Mouse (Mus musculus): ENCODE results near the gene Igfbp2. TPM values are rescaled to one million over a fixed set of nuclear protein-coding genes. Genes with fewer than 3 reads are reported as not detected.

Igfbp2 gene
- polyA plus RNA-seq, 1 experiment from 2014 or later, result 8.7 TPM

GRCm38 (mm10) chr1:72815616-72816015 lies 8.7 kb upstream of the Igfbp2 start:
- Histone ChIP-seq H3K4me3 (replicated peaks) (no peak overlapping the region), H3K4me1 (replicated peaks) (no peaks in the 10 kb centered on the region), H3K27ac (replicated peaks) (no peak overlapping the region), H3K9ac (no peak overlapping the region), H3K4me2 (no peak overlapping the region), H3K36me3 (replicated peaks) (no peaks in the 10 kb centered on the region), H3K27me3 (no peaks in the 10 kb centered on the region), H3K9me3 (replicated peaks) (no peaks in the 10 kb centered on the region)
- 37% methylated on average over 3 of the region's 3 CpGs for WGBS (ENCODE audit: insufficient replicate concordance)
- no peak for ATAC-seq (ENCODE audit: insufficient read depth)

GRCm38 (mm10) chr1:72819995-72820394 lies 4.3 kb upstream of the Igfbp2 start:
- WGBS (ENCODE audit: insufficient replicate concordance), result 56% methylated on average over 6 of the region's 6 CpGs
- H3K36me3 ChIP-seq (replicated peaks), result no peaks in the 10 kb centered on the region
- no peak overlapping the region for H3K4me3 ChIP-seq (replicated peaks)
- no peak overlapping the region for H3K4me2 ChIP-seq
- no peaks in the 10 kb centered on the region for H3K4me1 ChIP-seq (replicated peaks)
- H3K27ac ChIP-seq (replicated peaks), result no peak overlapping the region
- peaks cover 37% of the 10 kb centered on the region for H3K27me3 ChIP-seq
- H3K9me3 ChIP-seq (replicated peaks), result no peaks in the 10 kb centered on the region
- ATAC-seq (ENCODE audit: insufficient read depth), result no peak
- no peak overlapping the region for H3K9ac ChIP-seq

DNA sequence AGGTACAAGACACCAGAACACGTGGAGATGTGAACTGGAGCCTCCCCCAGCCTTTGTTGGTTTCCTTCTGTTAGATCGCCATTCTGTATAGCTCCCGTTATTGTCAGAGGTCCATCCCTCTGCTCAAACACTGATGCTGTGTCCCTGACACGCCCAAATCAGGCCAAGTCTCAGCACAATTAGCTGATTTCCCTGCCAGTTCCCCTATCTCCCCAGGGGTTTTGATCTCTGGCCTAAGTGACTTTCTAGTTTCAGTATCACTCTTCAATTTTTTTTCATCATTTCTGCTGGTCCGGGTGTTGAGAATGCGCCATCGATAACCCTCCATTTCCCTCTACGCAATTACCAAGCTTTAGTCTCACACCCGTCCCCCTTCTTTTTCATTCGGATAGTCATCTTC lies 1.4 kb upstream of the Igfbp2 start:
- 60% methylated on average over 10 of the region's 10 CpGs for WGBS (ENCODE audit: insufficient replicate concordance)
- Histone ChIP-seq H3K9me3 (replicated peaks) (no peaks in the 10 kb centered on the region), H3K4me3 (replicated peaks) (no peak overlapping the region), H3K4me2 (no peak overlapping the region), H3K27ac (replicated peaks) (no peak overlapping the region), H3K4me1 (replicated peaks) (no peaks in the 10 kb centered on the region), H3K36me3 (replicated peaks) (no peaks in the 10 kb centered on the region), H3K27me3 (peaks cover 66% of the 10 kb centered on the region), H3K9ac (no peak overlapping the region)
- no peak for ATAC-seq (ENCODE audit: insufficient read depth)

GRCm38 (mm10) chr1:72824707-72825101 lies 401 bp downstream of the Igfbp2 start:
- WGBS (ENCODE audit: insufficient replicate concordance), result under 1% methylated on average over 37 of the region's 37 CpGs
- no peak overlapping the region for H3K9ac ChIP-seq
- no peaks in the 10 kb centered on the region for H3K4me1 ChIP-seq (replicated peaks)
- peak overlapping the region; percentile 69 for H3K4me2 ChIP-seq
- H3K4me3 ChIP-seq (replicated peaks), result peak overlapping the region; percentile 44
- no peak for ATAC-seq (ENCODE audit: insufficient read depth)
- H3K27ac ChIP-seq (replicated peaks), result no peak overlapping the region
- peaks cover 68% of the 10 kb centered on the region for H3K27me3 ChIP-seq
- H3K36me3 ChIP-seq (replicated peaks), result no peaks in the 10 kb centered on the region
- no peaks in the 10 kb centered on the region for H3K9me3 ChIP-seq (replicated peaks)

DNA sequence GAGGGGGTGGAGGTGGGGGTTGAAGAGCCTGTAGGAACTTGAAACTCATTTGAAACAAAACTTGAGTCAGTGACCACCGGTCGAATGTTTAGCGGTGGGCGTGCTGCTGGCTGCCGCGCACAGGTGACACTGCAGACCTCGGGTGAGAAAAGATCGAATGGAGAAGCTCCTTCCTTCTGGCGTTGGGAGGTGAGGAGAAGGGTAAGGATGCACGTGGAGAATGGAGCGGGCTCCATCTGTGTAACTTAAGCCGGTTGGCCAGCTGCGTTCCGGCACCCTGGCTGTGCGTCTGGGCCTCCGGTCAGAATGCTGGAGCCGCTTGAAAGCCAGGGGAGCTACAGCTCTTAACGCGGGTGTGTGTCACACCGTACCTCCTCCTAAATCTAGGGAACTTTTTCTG lies 983 bp downstream of the Igfbp2 start:
- ATAC-seq (ENCODE audit: insufficient read depth), result no peak
- Histone ChIP-seq H3K4me3 (replicated peaks) (peak overlapping the region; percentile 44), H3K27me3 (peaks cover 68% of the 10 kb centered on the region), H3K9me3 (replicated peaks) (no peaks in the 10 kb centered on the region), H3K4me1 (replicated peaks) (no peaks in the 10 kb centered on the region), H3K27ac (replicated peaks) (no peak overlapping the region), H3K4me2 (peak overlapping the region; percentile 69), H3K9ac (no peak overlapping the region), H3K36me3 (replicated peaks) (no peaks in the 10 kb centered on the region)
- WGBS (ENCODE audit: insufficient replicate concordance), result 1% methylated on average over 20 of the region's 20 CpGs

- Histone ChIP-seq H3K4me2 (no peak overlapping the region), H3K27me3 (peaks cover 68% of the 10 kb centered on the region), H3K4me3 (replicated peaks) (no peak overlapping the region), H3K4me1 (replicated peaks) (no peaks in the 10 kb centered on the region), H3K27ac (replicated peaks) (no peak overlapping the region), H3K9me3 (replicated peaks) (no peaks in the 10 kb centered on the region), H3K36me3 (replicated peaks) (no peaks in the 10 kb centered on the region), H3K9ac (no peak overlapping the region)
- WGBS (ENCODE audit: insufficient replicate concordance), result 17% methylated on average over 4 of the region's 4 CpGs
- no peak for ATAC-seq (ENCODE audit: insufficient read depth)
Measured at GRCm38 (mm10) chr1:72825921-72826320, 1.6 kb downstream of the Igfbp2 start.

DNA sequence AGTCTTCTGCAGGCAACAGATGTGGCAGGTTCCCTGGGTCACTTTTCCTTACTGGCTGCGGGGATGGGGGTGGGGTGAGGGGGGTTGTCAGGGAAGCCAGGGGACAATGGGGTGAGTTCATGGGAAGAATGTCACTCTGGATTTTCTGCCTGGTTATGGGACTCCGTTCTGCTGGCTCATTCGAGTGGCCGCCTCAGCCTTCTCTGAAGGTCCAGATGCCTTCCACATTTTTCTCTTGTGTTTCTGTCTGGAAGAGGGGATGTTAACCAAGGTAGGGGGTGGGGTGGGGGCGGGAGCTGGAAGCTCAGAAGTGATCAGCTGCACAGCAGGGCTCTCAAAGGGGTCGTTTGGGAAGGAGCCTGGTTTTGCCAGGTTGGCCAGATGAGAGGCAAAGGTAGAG lies 2.1 kb downstream of the Igfbp2 start:
- H3K9me3 ChIP-seq (replicated peaks), result no peaks in the 10 kb centered on the region
- WGBS (ENCODE audit: insufficient replicate concordance), result 8% methylated on average over 6 of the region's 6 CpGs
- ATAC-seq (ENCODE audit: insufficient read depth), result no peak
- no peak overlapping the region for H3K9ac ChIP-seq
- no peaks in the 10 kb centered on the region for H3K36me3 ChIP-seq (replicated peaks)
- no peak overlapping the region for H3K27ac ChIP-seq (replicated peaks)
- H3K27me3 ChIP-seq, result peaks cover 63% of the 10 kb centered on the region
- no peak overlapping the region for H3K4me3 ChIP-seq (replicated peaks)
- no peaks in the 10 kb centered on the region for H3K4me1 ChIP-seq (replicated peaks)
- no peak overlapping the region for H3K4me2 ChIP-seq

- no peaks in the 10 kb centered on the region for H3K4me1 ChIP-seq (replicated peaks)
- H3K36me3 ChIP-seq (replicated peaks), result no peaks in the 10 kb centered on the region
- ATAC-seq (ENCODE audit: insufficient read depth), result no peak
- H3K27ac ChIP-seq (replicated peaks), result no peak overlapping the region
- no peak overlapping the region for H3K9ac ChIP-seq
- no peak overlapping the region for H3K4me3 ChIP-seq (replicated peaks)
- no peak overlapping the region for H3K4me2 ChIP-seq
- no peaks in the 10 kb centered on the region for H3K9me3 ChIP-seq (replicated peaks)
- 14% methylated on average over 7 of the region's 7 CpGs for WGBS (ENCODE audit: insufficient replicate concordance)
- peaks cover 62% of the 10 kb centered on the region for H3K27me3 ChIP-seq
Measured at GRCm38 (mm10) chr1:72826931-72827330, 2.6 kb downstream of the Igfbp2 start.

GRCm38 (mm10) chr1:72827411-72828315 lies 3.4 kb downstream of the Igfbp2 start:
- Histone ChIP-seq H3K27me3 (peaks cover 55% of the 10 kb centered on the region), H3K9ac (no peak overlapping the region), H3K4me1 (replicated peaks) (no peaks in the 10 kb centered on the region), H3K27ac (replicated peaks) (no peak overlapping the region), H3K36me3 (replicated peaks) (no peaks in the 10 kb centered on the region), H3K9me3 (replicated peaks) (no peaks in the 10 kb centered on the region), H3K4me2 (no peak overlapping the region), H3K4me3 (replicated peaks) (no peak overlapping the region)
- ATAC-seq (ENCODE audit: insufficient read depth), result no peak
- WGBS (ENCODE audit: insufficient replicate concordance), result 28% methylated on average over 12 of the region's 12 CpGs

GRCm38 (mm10) chr1:72828843-72829242 lies 4.5 kb downstream of the Igfbp2 start:
- Histone ChIP-seq H3K9ac (no peak overlapping the region), H3K4me3 (replicated peaks) (no peak overlapping the region), H3K4me2 (no peak overlapping the region), H3K27me3 (peaks cover 43% of the 10 kb centered on the region), H3K4me1 (replicated peaks) (no peaks in the 10 kb centered on the region), H3K27ac (replicated peaks) (no peak overlapping the region), H3K36me3 (replicated peaks) (no peaks in the 10 kb centered on the region), H3K9me3 (replicated peaks) (no peaks in the 10 kb centered on the region)
- WGBS (ENCODE audit: insufficient replicate concordance), result 57% methylated on average over 5 of the region's 5 CpGs
- ATAC-seq (ENCODE audit: insufficient read depth), result no peak

- no peak for ATAC-seq (ENCODE audit: insufficient read depth)
- Histone ChIP-seq H3K9ac (no peak overlapping the region), H3K4me3 (replicated peaks) (no peak overlapping the region), H3K36me3 (replicated peaks) (no peaks in the 10 kb centered on the region), H3K27ac (replicated peaks) (no peak overlapping the region), H3K4me2 (no peak overlapping the region), H3K9me3 (replicated peaks) (no peaks in the 10 kb centered on the region), H3K4me1 (replicated peaks) (no peaks in the 10 kb centered on the region), H3K27me3 (peaks cover 27% of the 10 kb centered on the region)
- WGBS (ENCODE audit: insufficient replicate concordance), result 59% methylated on average over 2 of the region's 2 CpGs
Measured at GRCm38 (mm10) chr1:72830485-72830884, 6.2 kb downstream of the Igfbp2 start.

GRCm38 (mm10) chr1:72832715-72833153 lies 8.4 kb downstream of the Igfbp2 start:
- Histone ChIP-seq H3K36me3 (replicated peaks) (no peaks in the 10 kb centered on the region), H3K4me2 (no peak overlapping the region), H3K4me3 (replicated peaks) (no peak overlapping the region), H3K4me1 (replicated peaks) (no peaks in the 10 kb centered on the region), H3K9me3 (replicated peaks) (no peaks in the 10 kb centered on the region), H3K27me3 (peaks cover 4% of the 10 kb centered on the region), H3K9ac (no peak overlapping the region), H3K27ac (replicated peaks) (no peak overlapping the region)
- no peak for ATAC-seq (ENCODE audit: insufficient read depth)
- WGBS (ENCODE audit: insufficient replicate concordance), result 39% methylated on average over 3 of the region's 3 CpGs
